Mouse (Mus musculus) fat pad, adult 2 months (tissue): ENCODE results near the gene Foxn1.

ENCODE experiments used
- DNase-seq: peaks from one replicate; pipeline ENCODE4 v3.0.0-alpha.2; 2011; ENCODE audit warnings: low read depth, low spot score; ENCODE audit errors: extremely low read depth

The Foxn1 gene

DNA sequence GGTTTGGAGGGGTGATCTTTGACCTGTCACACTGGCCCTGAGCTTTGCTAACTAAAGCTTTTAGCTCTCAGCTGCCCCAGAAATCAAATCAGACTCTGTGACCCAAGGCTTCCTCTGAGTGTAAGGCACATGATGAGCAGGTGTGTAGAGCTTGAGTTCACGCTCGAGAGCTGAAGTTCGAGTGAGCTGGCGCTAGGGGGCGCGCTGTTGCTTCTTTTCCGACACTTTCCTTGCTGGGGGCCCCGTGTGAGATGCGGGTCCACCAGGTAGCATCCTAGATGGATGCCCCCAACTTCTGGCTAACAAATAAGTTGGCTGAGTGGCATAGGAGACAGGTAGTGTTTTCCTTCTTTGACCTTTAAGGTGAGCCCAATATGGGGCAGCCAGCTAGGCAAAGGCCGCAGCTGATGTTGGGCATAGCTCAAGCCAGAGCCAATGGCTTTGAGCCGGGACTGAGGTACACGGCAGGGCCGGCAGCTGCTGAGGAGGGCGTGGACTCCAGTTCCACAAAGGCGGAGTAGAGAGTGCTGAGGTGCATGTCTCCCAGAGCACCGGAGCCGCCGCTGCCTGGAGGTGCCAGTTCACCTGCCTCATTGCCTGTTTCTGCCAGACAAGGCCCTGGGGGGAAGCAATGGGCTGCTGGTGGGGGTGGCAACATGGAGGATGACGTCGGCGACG is 27.9 kb downstream of the Foxn1 start:
- no peak for DNase-seq

DNA sequence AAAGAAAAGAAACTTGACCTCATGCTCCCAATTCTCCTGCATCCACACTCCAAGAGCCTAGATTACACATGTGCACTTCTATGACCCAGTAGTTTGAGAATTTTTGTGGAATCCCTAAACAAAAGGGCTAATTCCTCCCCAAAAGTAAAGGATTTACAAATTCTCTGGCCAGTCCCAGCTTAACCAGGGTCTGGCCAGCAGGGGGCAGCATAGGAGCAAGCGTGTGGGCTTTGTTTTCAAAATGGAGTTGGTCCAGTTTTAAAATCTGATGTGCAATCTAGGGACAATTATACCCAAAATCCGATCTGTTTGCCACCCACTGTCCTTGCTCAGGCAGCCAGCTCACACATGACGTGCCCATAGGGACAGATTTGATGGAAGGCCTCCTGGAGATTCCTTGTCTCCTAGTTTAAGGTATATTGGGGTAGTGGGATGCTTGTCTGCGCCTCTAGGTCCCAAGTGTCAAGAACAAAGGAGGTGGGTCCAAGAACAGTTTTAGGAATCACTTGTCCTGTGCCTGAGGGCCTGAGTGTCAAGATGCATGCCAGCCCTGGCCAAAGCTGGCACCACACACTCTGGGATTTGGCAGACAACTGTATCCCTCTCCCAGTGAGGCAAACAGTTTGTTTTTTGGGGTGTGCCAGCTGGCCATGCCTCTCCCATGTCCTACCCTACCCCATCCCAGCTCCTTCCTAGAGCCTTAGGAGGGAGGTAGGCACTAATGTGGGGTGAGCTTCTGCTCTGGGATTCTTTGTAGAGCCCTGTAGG is 30.7 kb downstream of the Foxn1 start:
- DNase-seq: no peak

DNA sequence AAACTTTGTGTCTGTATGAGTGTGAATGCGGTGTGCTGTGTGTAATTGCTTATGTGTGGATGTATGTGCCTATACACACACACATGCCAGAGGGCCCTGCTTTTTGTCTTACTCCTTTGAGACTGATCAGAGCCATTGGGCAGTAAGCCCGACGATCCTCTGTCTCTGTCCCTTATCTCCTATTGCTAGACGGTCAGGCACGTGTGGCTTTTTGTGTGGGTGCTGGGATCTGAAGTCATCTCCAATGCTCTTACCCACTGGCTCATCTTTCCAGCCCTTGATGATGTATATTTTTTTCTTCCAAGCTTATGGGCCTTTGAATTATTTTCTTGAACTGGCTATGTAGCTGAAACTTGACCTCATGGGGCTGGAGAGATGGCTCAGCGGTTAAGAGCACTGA is 31.5 kb downstream of the Foxn1 start:
- no peak for DNase-seq

DNA sequence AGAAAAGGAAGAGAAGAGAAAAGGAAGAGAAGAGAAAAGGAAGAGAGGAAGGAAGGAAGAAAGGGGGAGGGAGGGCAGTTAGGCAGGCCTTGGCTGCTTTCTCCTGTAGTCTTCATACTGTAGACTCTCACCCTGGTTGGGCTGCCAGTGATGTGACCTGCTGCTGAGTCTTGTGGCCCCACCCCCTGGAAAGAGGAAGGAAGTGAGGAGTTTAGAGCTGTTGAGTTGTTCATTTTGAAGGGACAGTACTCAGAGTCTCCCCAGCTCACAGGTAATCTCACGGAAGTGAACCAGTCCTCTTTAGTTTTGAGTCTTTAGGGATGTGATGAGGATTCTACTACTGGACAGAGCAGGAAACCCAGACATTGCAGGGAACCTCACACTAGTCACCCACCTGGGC is 33.3 kb downstream of the Foxn1 start:
- no peak for DNase-seq

DNA sequence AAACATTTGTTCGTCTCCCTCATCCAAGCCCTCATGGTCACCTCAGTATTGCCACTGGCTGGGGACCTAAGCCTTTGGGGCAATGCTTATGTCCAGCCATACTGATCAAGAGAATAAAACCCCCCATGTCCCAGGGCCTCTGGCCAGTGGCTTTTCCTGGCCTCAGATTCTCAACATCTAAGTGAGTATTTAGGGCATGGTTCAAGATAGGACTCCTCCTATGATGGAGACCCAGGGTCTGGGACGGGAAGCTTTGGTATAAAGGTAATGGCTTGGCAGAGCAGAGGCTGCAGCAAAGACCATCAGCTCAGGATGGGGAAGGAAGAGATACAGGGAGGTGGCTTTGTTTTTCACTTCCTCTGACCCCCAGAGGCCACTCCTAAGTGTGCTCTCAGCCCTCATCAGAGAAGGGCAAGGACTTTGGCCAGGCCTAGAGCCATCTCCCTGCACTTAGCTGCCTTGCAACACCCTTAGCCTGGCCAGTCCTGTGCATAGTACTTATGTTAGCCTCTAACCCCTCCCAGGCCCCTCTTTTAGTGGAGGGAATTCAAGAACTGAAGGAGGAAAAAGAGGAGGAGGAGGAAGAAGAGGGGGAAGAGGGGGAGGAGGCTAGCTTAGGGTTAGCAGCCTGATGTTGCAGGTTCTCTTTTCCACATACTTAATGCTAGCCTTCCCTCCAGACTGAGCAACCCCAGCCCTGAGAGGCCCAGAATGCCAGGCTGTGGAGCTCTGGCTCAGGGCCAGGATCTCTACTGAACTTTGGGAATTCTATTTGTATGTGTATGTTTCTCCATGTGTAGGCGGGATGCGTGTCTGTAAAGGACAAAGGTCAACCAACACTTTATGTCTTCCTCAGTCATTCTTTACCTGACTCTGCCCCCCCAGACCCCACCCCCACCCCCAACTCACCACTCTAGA is 36.7 kb downstream of the Foxn1 start:
- DNase-seq: no peak

DNA sequence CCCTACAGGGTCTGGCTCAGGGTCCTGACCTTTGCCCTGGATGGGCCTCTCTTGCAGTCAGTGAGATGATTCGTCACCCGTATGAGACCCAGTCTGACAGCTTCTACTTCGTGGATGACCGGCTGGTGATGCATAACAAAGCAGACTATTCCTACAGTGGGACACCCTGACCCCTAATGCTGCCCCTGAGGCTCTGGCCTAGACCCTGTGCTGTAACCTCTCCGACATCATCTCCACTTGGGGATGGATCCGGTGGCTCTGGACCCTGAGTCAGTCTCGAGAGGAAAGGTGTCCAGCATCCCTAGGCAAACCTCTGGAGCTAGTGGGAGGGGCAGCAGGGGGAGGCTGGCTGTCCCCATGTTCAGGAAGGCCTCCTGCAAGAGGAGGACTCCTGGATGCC is 37.9 kb downstream of the Foxn1 start:
- no peak for DNase-seq

DNA sequence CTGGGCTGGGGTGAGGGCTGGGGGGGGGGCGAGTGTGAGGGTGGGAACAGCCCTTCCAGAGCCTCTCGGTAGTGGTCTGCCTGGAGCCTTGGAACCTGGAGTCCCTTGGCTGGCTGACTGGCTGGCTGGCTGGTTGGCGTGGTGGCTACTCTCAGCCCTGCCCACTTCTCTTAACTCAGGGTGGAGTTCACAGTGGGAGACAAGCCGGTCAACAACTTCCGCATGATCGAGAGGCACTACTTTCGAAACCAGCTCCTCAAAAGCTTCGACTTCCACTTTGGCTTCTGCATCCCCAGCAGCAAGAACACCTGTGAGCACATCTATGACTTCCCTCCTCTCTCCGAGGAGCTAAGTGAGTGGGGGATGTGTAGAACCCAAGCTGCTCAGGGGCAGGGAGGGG is 38.5 kb downstream of the Foxn1 start:
- no peak for DNase-seq

DNA sequence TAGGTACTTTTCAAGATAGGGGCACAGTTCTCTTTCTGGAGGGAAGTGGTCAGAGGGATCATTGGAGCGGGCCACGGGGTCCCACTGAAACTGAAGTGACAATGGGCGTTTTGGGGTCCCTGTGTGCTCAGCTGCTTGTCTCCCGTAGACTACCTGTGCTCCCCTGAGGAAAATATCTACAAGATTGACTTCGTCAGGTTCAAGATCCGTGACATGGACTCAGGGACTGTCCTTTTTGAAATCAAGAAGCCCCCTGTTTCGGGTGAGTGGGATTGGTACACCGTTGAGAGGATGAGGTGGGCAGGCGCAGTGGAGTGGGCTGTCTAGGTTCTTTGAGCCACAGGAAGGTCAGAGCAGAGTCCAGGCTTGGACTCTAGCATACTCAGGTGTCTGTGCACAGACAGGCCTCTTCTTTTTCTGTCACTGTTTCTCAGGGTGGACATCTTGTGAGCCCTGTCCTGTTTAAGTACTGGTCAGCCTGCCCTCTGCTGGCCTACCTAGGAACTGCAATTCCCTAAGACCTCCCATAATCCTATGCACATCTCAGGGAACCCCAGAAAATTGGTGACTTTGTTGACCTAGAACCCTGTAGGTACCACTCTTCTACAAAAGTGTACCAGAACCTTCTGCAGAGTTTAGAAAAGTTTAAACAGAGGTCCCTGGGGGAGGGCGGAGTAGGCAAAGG is 39.1 kb downstream of the Foxn1 start:
- no peak for DNase-seq

DNA sequence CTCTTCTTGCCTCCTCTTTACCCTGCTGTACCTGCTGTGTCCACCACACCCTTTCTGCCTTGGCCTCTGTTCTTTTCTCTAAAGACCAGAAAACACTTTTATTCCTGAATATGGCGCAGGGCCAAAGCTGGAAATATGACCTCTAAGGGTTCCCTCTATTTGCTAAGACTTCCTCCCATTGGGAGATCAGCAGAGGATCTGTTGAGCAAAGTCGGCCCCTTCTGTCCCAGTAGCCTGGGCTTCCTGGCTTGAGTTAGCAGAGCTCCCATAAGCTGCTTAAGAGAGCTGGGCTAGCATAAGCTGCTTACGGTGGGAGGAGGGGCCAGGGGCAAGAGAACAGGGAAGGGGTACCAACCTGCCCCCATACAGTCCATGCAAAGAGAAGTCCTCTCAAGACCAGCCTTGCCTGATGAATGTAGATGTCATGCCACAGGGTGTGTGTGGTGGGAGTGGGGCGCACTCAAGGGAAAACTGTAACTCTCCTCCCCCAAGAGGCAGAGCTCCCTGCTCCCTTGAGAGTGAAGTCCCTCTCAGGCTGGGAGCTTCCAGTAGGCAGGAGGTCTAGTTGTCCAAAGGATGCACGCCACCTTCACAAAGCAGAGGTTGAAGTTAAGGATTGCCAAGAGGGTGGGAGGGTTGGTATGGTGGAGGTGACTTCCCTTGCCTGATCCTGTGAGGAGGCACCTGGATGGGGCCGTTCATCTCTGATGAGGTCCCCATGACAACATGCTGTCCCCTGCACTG is 39.9 kb downstream of the Foxn1 start:
- DNase-seq: no peak

DNA sequence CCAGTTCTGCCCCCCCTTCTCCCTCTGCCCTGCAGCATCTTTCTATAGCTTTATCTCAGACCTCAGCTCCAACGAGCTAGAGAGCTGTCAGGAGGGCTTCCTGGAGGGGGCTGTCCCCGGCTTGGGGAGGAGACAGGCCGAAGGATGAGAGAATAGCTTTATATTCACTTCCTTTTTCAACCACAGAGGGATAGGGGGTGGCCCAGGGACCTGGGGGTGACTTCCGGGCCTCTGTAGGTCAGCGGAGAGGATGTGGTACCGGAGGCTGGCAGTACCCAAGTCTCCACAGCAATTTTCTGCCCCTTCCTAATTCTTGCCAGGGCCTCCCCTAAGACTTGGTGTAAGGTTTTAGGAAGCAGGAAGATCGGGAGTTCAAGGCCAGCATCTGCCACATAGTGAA is 40.6 kb downstream of the Foxn1 start:
- no peak for DNase-seq

DNA sequence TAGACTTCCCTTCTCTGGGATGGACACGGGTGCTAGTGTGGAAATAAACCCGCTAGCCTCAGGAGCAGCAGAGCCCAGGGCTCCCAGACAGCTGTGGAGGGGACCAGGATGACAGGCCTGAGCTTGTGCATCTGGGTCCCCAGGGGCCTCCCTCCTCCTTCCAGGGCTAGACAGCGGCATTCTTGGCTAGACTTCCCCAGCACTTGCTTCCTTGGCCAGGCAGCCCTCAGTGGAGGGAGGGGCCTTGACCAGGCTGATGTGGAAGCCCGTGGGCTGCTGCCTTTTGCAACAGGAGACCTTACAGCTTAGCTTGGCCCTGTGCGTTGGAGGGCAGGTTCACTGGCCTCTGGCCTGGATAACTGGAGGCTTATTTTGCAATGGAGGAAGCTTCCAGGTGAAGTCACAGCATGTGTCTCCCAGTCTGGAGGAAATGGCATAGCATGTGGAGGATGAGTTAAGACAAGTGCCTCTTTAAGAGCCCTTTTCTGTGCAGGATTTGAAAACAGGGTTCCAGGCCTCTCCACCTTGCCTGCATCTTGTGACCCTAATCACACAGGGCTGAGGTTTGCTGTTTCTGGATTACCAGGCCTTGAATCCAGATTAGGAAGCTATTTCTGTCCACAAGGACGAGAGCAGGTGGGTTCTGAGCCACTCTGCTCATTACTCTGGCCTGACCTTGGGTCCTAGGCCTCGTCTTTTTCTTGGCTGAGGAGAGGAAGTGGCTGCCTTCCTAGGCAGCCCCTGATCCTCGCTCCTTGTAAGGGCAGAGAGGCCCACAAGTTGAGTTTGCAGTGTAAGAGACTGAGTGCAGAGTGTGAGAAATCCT is 41.3 kb downstream of the Foxn1 start:
- peak; percentile 83 for DNase-seq

DNA sequence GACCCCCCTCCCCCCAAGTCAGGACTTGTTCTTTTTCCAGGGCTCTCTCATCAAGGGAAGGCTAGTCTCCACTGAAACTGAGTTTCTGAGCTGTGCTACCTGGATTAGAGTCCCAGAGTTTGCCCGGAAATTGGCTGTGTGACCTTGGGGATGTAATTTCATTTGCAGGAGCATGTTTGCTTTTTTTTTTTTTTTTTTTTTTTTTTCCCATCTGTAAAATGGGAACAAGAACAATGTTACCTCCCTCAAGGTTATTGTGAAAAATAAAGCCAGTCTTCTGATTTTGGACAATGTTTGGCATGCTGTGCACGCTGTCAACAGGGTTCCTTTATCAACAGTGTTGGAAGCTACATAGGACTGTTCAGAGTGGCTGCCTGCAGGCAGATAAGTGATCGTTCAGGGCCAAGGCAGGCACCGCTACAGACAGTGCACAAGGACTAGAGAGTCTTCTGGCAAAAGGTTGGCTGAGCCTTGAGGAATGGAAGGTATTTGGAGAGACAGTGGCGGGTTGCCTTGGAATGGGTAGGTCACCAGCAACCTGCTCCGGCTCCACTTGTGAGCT is 41.9 kb downstream of the Foxn1 start:
- no peak for DNase-seq

DNA sequence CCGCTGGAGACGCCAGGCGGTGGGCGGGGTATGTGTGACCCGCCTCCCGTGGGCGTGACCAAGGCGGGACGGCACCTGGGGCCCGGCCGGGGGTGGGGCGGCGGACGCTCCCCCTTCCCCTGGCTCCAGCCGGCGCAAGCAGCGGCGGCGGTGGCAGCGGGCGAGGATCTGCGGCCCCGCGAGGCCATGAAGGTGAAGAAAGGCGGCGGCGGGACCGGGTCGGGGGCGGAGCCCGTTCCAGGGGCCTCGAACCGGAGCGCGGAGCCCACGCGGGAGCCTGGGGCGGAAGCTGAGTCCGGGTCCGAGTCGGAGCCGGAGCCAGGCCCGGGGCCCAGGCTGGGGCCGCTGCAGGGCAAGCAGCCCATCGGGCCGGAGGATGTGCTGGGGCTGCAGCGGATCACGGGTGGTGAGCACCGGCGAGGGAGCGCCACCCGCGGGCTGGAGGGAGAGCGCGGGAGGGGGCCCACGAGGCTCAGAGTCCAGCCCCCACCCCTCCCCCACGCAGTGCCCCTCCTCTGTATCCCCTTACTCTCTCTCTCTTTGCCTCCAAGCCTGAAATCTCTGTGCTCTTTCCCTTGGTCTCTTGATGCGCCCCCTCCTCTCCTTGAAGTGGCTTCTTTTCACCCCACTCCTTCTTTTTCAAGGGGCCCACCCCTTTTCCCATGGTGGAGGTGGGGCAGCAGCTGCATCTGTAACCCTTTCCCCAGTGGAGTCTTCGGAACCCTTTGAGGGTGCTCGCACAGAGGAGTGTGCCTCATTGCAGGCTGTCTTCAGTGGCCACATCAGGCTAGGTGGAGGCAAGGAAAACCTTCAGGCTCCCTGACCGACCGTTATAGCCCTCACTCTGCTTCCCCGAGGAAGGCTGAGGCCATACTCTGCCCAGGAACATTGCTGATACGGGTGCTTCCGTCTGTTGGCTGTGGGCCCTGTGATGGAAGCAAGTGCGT is 42.7 kb downstream of the Foxn1 start, which contains the start of gene Unc119:
Gene Unc119, plus strand, starts transcription at position 102 of the 947 bp plus-strand sequence.
- DNase-seq: no peak

DNA sequence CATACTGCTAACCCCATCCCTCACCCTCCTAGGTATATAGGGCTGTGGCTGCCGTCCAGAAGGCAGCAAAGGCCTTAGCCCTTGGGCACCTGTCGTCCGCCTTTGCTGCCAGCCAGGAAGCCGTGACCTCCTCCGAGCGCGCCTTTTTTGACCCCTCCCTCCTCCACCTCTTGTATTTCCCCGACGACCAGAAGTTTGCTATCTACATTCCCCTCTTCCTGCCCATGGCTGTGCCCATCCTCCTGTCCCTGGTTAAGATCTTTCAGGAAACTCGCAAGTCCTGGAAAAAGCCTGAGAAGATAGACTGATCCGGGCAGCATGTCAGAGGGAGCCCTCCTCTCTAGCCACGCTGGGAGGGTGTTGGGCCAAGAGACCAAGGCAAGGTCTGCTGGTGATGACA is 44.7 kb downstream of the Foxn1 start:
- no peak for DNase-seq

DNA sequence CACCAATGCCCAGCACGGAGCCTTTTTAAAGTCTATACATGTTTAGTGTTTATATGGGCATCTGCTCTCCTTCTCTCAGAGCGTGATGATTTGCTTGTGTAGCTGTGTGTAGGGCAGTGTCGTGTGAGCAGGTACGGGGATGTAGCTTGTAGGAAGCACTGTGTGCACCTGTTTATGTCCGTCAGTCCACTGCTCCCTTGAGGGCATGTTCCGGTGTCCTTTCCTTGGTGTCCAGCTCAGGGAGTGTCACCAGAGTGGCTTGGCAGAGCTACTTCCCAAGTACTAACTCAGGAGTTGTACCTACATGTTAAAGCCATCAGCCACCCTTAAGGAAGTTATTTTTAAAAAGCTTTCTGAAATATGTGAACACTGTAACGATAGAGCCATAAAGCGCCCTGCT is 49.3 kb downstream of the Foxn1 start:
- no peak for DNase-seq

DNA sequence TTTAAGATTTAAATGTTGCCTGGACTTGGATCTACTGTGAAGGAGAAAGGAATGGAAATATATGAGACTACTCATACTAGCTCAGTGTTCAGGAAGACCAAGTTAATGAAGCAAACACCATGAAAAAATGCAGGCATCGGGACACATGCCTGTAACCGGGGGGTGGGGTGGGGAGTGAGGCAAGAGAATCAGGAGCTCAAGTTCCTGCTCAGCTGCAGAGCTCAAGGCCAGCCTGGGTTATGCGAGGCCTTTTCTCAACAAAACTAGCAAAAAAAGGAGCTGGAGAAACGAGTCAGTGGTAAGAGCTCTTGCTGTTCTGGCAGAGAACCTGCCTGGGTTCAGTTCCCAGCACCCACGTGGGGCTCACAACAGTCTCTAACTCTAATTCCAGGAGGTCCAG is 52.4 kb downstream of the Foxn1 start:
- no peak for DNase-seq

DNA sequence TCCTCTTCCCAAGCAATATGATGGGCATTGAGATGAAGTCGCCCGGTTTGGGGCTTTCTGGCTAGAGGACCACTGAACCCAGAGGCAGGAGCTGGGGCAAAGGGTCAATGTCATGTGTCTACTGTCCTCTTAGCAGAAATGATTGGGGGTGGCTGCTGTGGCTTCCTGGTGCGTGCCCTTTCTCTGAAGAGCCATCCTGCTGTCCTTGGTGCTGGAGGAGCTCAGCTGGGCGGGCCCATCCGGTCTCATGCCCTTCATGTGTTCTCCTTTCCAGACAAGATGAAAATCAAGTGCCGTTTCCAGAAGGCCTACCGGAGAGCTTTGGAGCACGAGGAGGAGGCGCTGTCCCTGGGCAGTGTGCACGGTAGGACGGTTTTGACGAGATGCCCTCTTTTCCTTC is 53.7 kb downstream of the Foxn1 start:
- DNase-seq: no peak

DNA sequence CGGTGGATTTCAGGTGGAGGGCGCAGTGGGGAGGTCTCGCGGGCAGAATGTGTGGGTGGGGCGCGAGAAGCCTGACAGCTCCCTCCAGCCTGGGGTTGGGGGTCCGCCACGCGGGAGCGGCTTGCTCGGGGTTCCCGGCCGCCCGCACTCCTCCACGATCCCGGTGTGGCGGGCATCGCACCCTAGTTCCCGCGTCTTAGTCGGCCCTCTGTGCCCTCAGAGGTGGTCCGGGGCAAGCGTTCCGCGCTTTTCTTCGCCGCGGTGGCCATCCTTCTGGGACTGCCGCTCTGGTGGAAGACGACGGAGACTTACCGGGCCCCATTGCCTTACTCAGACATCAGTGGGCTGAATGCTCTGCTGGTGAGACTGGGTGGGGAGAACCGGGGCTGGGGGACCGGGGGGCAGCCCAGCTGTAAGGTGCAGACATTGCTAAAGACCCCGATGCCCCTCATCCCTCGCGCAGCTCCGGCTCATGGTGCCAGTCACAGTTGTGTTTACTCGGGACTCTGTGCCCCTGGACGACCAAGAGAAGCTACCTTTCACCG is 57.8 kb downstream of the Foxn1 start:
- DNase-seq: no peak
